Mouse (Mus musculus): Measurements from ENCODE around the gene Olfr1099. TPM values are rescaled to one million over a fixed set of nuclear protein-coding genes. Genes with fewer than 3 reads are reported as not detected.

The Olfr1099 gene
- not detected for total RNA-seq (2021)
- long read RNA-seq, experiment 1 = 0 reads
- long read RNA-seq, experiment 2 = 0 reads

DNA sequence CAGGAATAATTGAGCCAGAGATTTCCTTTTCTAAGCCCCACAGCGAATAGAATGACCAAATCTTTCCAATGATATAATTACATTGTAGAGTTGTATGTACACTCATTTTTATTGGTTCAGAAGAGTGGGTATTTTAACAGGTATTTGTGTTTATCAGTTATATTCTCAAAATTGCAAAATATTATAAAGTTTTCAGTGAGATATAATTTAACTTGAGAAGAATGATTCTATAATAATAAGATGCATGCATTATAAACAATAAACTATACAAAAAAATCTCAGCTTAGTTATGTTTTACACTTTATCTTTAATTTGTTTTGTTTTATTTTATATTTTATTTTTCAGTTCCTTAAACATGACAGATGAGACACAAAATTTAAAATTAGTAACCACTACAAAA is at the start of gene Olfr1099:
Gene Olfr1099, minus strand, starts transcription at position 101 of the 400 bp plus-strand sequence.
- DNase-seq = no peak

DNA sequence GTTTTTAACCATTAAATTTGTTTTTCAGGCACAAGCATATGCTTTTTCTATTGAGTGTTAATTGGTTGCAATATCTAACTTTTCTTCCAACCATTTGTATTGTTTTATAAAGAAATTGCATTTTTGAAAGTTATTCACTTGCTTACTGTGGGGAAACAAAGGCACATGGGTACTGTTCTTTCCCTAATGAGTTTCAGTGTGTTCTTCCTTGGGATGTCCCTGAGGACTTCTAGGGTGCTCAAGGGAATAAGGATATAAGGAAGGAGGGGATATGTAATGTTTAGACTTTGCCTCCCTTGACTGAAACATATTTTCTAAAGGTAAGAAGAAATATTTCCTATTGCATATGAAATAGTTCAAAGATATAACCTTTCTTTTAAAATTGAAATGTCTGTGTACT is 37.6 kb upstream of the Olfr1099 start, which contains the start of gene Olfr1102:
Gene Olfr1102, plus strand, starts transcription at position 301 of the 400 bp plus-strand sequence.
- no peak for DNase-seq

DNA sequence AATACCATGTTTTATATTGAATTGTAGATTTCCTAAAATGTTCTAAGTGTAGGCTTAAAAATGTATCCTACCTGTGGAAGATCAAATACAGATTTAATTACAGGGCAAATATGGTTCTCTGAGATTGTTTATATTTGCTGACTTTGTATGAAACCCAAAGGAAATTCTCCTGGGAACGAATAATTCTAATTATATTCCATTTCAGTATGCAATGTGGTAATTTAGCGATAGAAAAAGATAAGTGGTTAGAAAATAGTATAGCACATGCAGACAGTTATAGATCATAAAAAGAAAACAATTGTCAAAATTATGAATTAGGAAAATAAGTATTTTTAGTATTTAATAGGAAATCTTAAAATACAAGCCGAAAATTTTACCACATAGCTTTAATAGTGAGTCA is 30.6 kb upstream of the Olfr1099 start, which contains the start of gene Olfr1101:
Gene Olfr1101, minus strand, starts transcription at position 101 of the 400 bp plus-strand sequence.
- DNase-seq = no peak

DNA sequence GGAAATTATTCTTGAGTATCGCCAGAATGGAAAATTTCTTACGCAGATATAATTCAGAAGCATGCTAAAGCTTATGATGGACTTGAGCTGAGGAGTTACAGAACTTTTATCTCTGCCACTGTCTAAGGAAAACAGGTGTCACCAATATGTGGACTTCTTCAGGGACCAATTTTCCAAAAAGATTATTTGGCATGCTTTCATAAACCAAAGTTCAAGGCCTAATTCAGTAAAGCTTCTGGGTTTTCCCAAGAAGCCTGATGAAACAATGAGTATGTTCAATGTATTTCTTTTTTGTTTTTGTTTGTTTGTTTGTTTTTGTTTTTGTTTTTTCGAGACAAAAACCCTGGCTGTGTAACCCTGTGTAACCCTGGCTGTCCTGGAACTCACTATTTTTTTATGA is 19.4 kb upstream of the Olfr1099 start, which contains the start of gene Olfr1100:
Gene Olfr1100, minus strand, starts transcription at position 101 of the 400 bp plus-strand sequence.
- no peak for DNase-seq

DNA sequence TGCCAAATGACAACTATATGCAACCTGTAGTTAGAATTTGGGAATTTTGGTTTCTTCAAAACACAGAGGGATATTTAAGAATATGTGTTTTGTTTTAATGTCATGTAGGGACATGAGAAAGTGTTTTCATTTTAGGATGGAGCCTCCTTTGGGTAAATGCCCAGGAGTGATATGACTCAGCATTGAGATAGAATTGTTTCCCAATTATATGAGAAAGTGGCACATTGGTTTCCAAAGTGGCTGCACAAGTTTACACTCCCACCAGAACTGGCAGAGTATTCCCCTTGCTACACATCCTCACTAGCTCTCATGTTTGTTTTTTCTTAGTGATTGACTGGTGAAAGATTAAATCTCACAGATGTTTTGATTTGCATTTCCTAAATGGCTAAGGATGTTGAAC is 33.9 kb downstream of the Olfr1099 start:
- DNase-seq = no peak

DNA sequence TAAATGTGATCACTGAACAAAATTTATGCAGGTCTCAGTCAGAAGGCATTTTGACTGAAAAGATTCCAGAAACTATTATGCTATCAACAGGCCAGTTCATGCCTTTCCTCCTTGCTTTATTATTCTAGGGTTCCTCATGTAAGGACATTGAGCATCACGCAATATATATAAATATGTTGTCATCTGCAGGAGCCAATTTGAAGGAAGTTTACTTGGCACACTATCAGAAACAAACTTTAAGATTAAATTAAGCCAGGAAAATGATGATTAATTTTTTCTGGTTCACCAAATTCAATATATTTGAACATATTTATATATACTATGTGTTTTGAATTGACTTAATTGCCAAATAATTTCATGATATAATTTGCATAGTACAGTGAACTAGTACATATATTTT is 36.0 kb downstream of the Olfr1099 start, which contains the start of gene Olfr1098:
Gene Olfr1098, minus strand, starts transcription at position 101 of the 400 bp plus-strand sequence.
- DNase-seq = no peak

DNA sequence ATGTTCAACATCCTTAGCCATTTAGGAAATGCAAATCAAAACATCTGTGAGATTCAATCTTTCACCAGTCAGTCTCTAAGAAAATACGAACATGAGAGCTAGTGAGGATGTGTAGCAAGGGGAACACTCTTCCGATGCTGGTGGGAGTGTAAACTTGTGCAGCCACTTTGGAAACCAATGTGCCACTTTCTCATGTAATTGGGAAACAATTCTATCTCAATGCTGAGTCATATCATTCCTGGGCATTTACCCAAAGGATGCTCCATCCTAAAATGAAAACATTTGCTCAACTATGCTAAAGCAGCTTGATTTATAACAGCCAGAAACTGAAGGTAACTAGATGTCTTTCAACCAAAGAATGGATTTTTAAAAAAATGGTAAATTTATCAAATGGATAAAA is 54.8 kb downstream of the Olfr1099 start:
- DNase-seq = no peak

Other genes starting within 250 kb of the Olfr1099 start
- gene Olfr1089, start 227.0 kb downstream of the Olfr1099 start, total RNA-seq (2021) = not detected
- gene Olfr1090, start 201.7 kb downstream of the Olfr1099 start, total RNA-seq (2021) = not detected
- not detected for gene Olfr1093, start 178.2 kb downstream of the Olfr1099 start, total RNA-seq (2021)
- gene Olfr141, start 150.7 kb downstream of the Olfr1099 start, total RNA-seq (2021) = not detected
- not detected for gene Olfr1094, start 136.0 kb downstream of the Olfr1099 start, total RNA-seq (2021)
- gene Olfr1095, start 109.0 kb downstream of the Olfr1099 start, total RNA-seq (2021) = not detected
- gene Gm13723, start 85.9 kb downstream of the Olfr1099 start, total RNA-seq (2021) = not detected
- not detected for gene Olfr1097, start 68.5 kb downstream of the Olfr1099 start, total RNA-seq (2021)
- not detected for gene Olfr1098, start 36.1 kb downstream of the Olfr1099 start, total RNA-seq (2021)
- not detected for gene Olfr1100, start 19.3 kb upstream of the Olfr1099 start, total RNA-seq (2021)
- not detected for gene Olfr1101, start 30.5 kb upstream of the Olfr1099 start, total RNA-seq (2021)
- not detected for gene Olfr1102, start 37.7 kb upstream of the Olfr1099 start, total RNA-seq (2021)
- gene Olfr1104, start 66.4 kb upstream of the Olfr1099 start, total RNA-seq (2021) = not detected
- gene Olfr1105, start 75.8 kb upstream of the Olfr1099 start, total RNA-seq (2021) = not detected
- not detected for gene Olfr1106, start 91.6 kb upstream of the Olfr1099 start, total RNA-seq (2021)
- not detected for gene Olfr1107, start 115.1 kb upstream of the Olfr1099 start, total RNA-seq (2021)
- not detected for gene Olfr1109, start 135.3 kb upstream of the Olfr1099 start, total RNA-seq (2021)
- not detected for gene Olfr259, start 153.9 kb upstream of the Olfr1099 start, total RNA-seq (2021)
- not detected for gene Olfr1110, start 179.6 kb upstream of the Olfr1099 start, total RNA-seq (2021)
- not detected for gene Olfr1111, start 191.9 kb upstream of the Olfr1099 start, total RNA-seq (2021)
- not detected for gene Olfr1112, start 227.1 kb upstream of the Olfr1099 start, total RNA-seq (2021)
- gene Olfr1113, start 248.3 kb upstream of the Olfr1099 start, total RNA-seq (2021) = not detected